Mouse (Mus musculus): ENCODE results near the gene Supt4a. TPM values are rescaled to one million over a fixed set of nuclear protein-coding genes. Genes with fewer than 3 reads are reported as not detected.

Supt4a gene
- polyA plus RNA-seq, 1 experiment from 2014 or later, result 177 TPM

- 41% methylated on average over 12 of the region's 12 CpGs for WGBS
- peaks cover 29% of the 10 kb centered on the region for H3K27me3 ChIP-seq
- H3K36me3 ChIP-seq, result peaks cover 19% of the 10 kb centered on the region
- H3K4me1 ChIP-seq (replicated peaks), result peaks cover 60% of the 10 kb centered on the region
- H3K27ac ChIP-seq, result peak overlapping the region; percentile 81
- peak overlapping the region; percentile 84 for H3K9ac ChIP-seq (replicated peaks)
- H3K4me3 ChIP-seq (replicated peaks), result peak overlapping the region; percentile 69
- peak overlapping the region; percentile 94 for H3K4me2 ChIP-seq (replicated peaks)
- H3K9me3 ChIP-seq, result no peaks in the 10 kb centered on the region
- no peak for ATAC-seq
These were observed 25.5 kb downstream of the Supt4a start for GRCm38 (mm10) chr11:87762702-87763385.

DNA sequence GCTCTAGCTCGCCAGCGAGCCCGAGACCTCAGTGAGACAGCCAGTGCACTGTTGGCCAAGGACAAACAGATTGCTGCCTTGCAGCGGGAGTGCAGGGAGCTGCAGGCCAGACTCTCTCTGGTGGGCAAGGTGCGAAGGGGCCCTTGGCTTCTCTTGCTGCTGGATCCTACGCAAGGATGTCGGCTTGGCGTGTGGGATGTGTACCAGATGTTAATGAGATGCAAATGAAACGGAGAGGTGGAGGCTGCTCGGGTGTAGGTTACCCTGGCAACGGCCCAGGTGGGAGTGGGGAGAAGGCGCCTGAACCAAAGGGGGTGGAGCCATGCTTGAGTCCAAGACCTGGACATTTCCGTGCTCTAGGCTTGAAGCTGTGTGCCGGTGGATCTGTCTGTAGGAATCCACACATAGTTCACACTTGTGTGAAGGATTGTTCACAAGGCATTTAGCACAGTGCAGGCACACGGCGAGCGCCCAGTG, 26.2 kb downstream of the Supt4a start:
- peak overlapping the region; percentile 94 for H3K4me2 ChIP-seq (replicated peaks)
- H3K4me1 ChIP-seq (replicated peaks), result peaks cover 60% of the 10 kb centered on the region
- H3K4me3 ChIP-seq (replicated peaks), result peak overlapping the region; percentile 69
- peaks cover 26% of the 10 kb centered on the region for H3K36me3 ChIP-seq
- ATAC-seq, result peak; percentile 64
- no peaks in the 10 kb centered on the region for H3K9me3 ChIP-seq
- H3K27me3 ChIP-seq, result peaks cover 29% of the 10 kb centered on the region
- H3K9ac ChIP-seq (replicated peaks), result peak overlapping the region; percentile 84
- under 1% methylated on average over 17 of the region's 17 CpGs for WGBS
- H3K27ac ChIP-seq, result peak overlapping the region; percentile 81

GRCm38 (mm10) chr11:87763988-87764876, 26.9 kb downstream of the Supt4a start:
- Histone ChIP-seq H3K9ac (replicated peaks) (peak overlapping the region; percentile 84), H3K36me3 (peaks cover 31% of the 10 kb centered on the region), H3K9me3 (no peaks in the 10 kb centered on the region), H3K27ac (peak overlapping the region; percentile 81), H3K4me2 (replicated peaks) (peak overlapping the region; percentile 94), H3K27me3 (peaks cover 29% of the 10 kb centered on the region), H3K4me3 (replicated peaks) (peak overlapping the region; percentile 69), H3K4me1 (replicated peaks) (peaks cover 60% of the 10 kb centered on the region)
- ATAC-seq, result peak; percentile 48
- WGBS, result under 1% methylated on average over 63 of the region's 65 CpGs

DNA sequence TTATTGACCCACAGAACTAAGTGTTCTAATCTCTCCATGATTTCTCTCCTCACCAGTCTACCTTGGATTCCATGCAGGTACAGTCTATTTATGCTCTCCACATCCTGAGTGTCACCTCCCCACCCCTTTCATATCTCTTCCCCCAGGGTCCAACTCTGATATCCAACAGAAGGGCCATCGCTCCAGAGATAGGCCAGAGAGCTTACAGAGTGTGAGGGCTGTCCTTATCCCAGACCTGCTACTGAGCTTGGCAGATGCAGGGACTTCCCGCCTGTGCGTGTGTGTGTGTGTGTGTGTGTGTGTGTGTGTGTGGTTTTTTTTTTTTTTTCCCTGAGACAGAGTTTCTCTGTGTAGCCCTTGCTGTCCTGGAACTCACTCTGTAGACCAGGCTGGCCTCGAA, 31.4 kb downstream of the Supt4a start:
- no peak for ATAC-seq
- H3K9ac ChIP-seq (replicated peaks), result no peak overlapping the region
- WGBS, result 91% methylated on average over 4 of the region's 4 CpGs
- no peak overlapping the region for H3K27ac ChIP-seq
- H3K9me3 ChIP-seq, result no peaks in the 10 kb centered on the region
- H3K36me3 ChIP-seq, result peaks cover 74% of the 10 kb centered on the region
- no peak overlapping the region for H3K4me3 ChIP-seq (replicated peaks)
- H3K4me2 ChIP-seq (replicated peaks), result no peak overlapping the region
- H3K4me1 ChIP-seq (replicated peaks), result peaks cover 20% of the 10 kb centered on the region
- peaks cover 6% of the 10 kb centered on the region; the same call in 1 of the 2 replicates for H3K27me3 ChIP-seq

GRCm38 (mm10) chr11:87770989-87771388, 33.6 kb downstream of the Supt4a start:
- Histone ChIP-seq H3K9ac (replicated peaks) (no peak overlapping the region), H3K27ac (no peak overlapping the region), H3K36me3 (peaks cover 87% of the 10 kb centered on the region), H3K4me2 (replicated peaks) (no peak overlapping the region), H3K9me3 (no peaks in the 10 kb centered on the region), H3K4me1 (replicated peaks) (0 out of 2 replicates have a peak, but pooled peaks cover under 1% of the 10 kb centered on the region), H3K27me3 (peaks cover 4% of the 10 kb centered on the region; the same call in 1 of the 2 replicates), H3K4me3 (replicated peaks) (no peak overlapping the region)
- ATAC-seq, result no peak
- WGBS, result 62% methylated on average over 3 of the region's 3 CpGs

- 92% methylated on average over 3 of the region's 3 CpGs for WGBS
- Histone ChIP-seq H3K9me3 (no peaks in the 10 kb centered on the region), H3K9ac (replicated peaks) (no peak overlapping the region), H3K27ac (no peak overlapping the region), H3K27me3 (no peaks in the 10 kb centered on the region), H3K4me2 (replicated peaks) (no peak overlapping the region), H3K36me3 (peaks cover 89% of the 10 kb centered on the region), H3K4me3 (replicated peaks) (no peak overlapping the region), H3K4me1 (replicated peaks) (no peaks in the 10 kb centered on the region)
- no peak for ATAC-seq
These were observed 35.0 kb downstream of the Supt4a start for GRCm38 (mm10) chr11:87772354-87772753.

DNA sequence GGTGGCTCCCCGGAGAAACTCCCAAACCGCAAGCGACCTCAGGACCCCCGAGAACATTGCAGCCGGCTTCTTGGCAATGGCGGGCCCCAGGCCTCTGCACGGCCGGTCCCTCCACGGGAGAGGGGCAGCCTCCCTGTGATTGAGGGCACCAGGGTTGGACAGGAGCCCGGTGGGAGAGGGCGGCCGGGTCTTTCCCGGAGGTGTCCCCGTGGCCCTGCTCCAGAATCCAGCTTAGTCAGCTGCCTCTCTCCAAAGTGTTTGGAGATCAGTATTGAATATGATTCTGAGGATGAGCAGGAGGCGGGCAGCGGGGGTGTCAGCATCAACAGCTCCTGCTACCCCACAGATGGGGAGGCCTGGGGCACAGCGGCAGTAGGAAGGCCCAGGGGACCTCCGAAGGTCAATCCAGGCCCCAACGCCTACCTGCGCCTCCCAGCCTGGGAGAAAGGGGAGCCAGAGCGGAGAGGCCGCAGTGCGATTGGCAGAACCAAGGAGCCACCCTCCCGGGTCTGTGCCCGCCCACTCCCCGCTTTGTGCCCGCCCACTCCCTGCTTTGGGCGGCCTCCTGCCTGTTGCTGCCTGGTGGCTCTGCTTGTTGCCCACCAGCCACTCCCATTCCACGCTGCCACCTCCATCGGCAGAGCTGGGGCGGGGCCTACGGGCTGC, 40.9 kb downstream of the Supt4a start:
- H3K36me3 ChIP-seq, result peaks cover 82% of the 10 kb centered on the region
- peak overlapping the region; percentile 48 for H3K4me2 ChIP-seq (replicated peaks)
- peak; percentile 59 for ATAC-seq
- H3K4me3 ChIP-seq (replicated peaks), result peak overlapping the region; percentile 18
- no peak overlapping the region for H3K27ac ChIP-seq
- H3K9ac ChIP-seq (replicated peaks), result peak overlapping the region; percentile 58; the same call in 1 of the 2 replicates
- H3K4me1 ChIP-seq (replicated peaks), result peaks cover 13% of the 10 kb centered on the region
- H3K9me3 ChIP-seq, result no peaks in the 10 kb centered on the region
- H3K27me3 ChIP-seq, result 0 out of 2 replicates have a peak, but pooled peaks cover 6% of the 10 kb centered on the region
- WGBS, result 9% methylated on average over 30 of the region's 32 CpGs

- peak; percentile 36; the same call in 1 of the 2 replicates for ATAC-seq
- H3K4me1 ChIP-seq (replicated peaks), result peaks cover 13% of the 10 kb centered on the region
- peak overlapping the region; percentile 48 for H3K4me2 ChIP-seq (replicated peaks)
- H3K9ac ChIP-seq (replicated peaks), result no peak overlapping the region
- 47% methylated on average over 12 of the region's 12 CpGs for WGBS
- no peak overlapping the region for H3K27ac ChIP-seq
- H3K9me3 ChIP-seq, result no peaks in the 10 kb centered on the region
- 0 out of 2 replicates have a peak, but pooled peaks cover 6% of the 10 kb centered on the region for H3K27me3 ChIP-seq
- H3K4me3 ChIP-seq (replicated peaks), result no peak overlapping the region
- H3K36me3 ChIP-seq, result peaks cover 84% of the 10 kb centered on the region
These were observed 41.6 kb downstream of the Supt4a start for GRCm38 (mm10) chr11:87778915-87779314.

- Histone ChIP-seq H3K27ac (no peak overlapping the region), H3K9me3 (no peaks in the 10 kb centered on the region), H3K27me3 (0 out of 2 replicates have a peak, but pooled peaks cover 6% of the 10 kb centered on the region), H3K36me3 (peaks cover 84% of the 10 kb centered on the region), H3K4me2 (replicated peaks) (no peak overlapping the region), H3K4me1 (replicated peaks) (peaks cover 13% of the 10 kb centered on the region), H3K4me3 (replicated peaks) (no peak overlapping the region), H3K9ac (replicated peaks) (no peak overlapping the region)
- 86% methylated on average over 4 of the region's 4 CpGs for WGBS
- no peak for ATAC-seq
These were observed 42.0 kb downstream of the Supt4a start for GRCm38 (mm10) chr11:87779392-87779791.

DNA sequence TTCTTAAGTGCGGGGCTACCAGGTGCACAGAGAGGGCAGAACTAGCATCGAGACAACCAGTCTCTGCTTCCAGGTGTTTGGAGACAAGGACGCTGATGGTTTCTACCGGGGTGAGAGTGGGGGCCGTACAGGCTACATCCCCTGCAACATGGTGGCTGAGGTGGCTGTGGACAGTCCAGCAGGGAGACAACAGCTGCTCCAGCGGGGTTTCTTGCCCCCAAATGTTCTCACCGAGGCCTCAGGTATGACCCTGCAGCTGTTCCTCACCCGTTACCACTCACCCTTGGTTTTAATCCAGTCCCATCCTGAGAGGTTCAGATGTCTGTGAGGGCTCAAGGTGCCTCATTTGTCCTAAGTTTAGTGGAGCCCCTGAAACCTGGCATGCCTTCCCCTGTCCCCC, 42.8 kb downstream of the Supt4a start:
- Histone ChIP-seq H3K27ac (no peak overlapping the region), H3K4me2 (replicated peaks) (no peak overlapping the region), H3K9ac (replicated peaks) (no peak overlapping the region), H3K27me3 (0 out of 2 replicates have a peak, but pooled peaks cover 6% of the 10 kb centered on the region), H3K9me3 (no peaks in the 10 kb centered on the region), H3K4me3 (replicated peaks) (no peak overlapping the region), H3K4me1 (replicated peaks) (peaks cover 13% of the 10 kb centered on the region), H3K36me3 (peaks cover 85% of the 10 kb centered on the region)
- 88% methylated on average over 8 of the region's 8 CpGs for WGBS
- no peak for ATAC-seq

GRCm38 (mm10) chr11:87790088-87790487, 52.7 kb downstream of the Supt4a start:
- Histone ChIP-seq H3K4me3 (replicated peaks) (no peak overlapping the region), H3K36me3 (peaks cover 7% of the 10 kb centered on the region), H3K9ac (replicated peaks) (no peak overlapping the region), H3K27me3 (0 out of 2 replicates have a peak, but pooled peaks cover 2% of the 10 kb centered on the region), H3K4me2 (replicated peaks) (no peak overlapping the region), H3K27ac (no peak overlapping the region), H3K9me3 (no peaks in the 10 kb centered on the region), H3K4me1 (replicated peaks) (no peaks in the 10 kb centered on the region)
- no peak for ATAC-seq
- WGBS, result 88% methylated on average over 6 of the region's 6 CpGs
